Mouse (Mus musculus) bone marrow, adult 2 months (tissue): ENCODE measurements around the gene Glis3.

ENCODE experiments used
- CTCF ChIP-seq: fragments of 200-500 bp; IDR thresholded peaks from 2 replicates; pipeline ENCODE4 v1.5.1; 2011; ENCODE audit warnings: low read length, control low read depth; ENCODE audit not compliant: control insufficient read depth, insufficient read depth
- POLR2A ChIP-seq: fragments of 200-500 bp; IDR thresholded peaks from 2 replicates; pipeline ENCODE4 v1.6.1; 2011; ENCODE audit warnings: low read depth, mild to moderate bottlenecking, control low read depth, low read length, borderline replicate concordance; ENCODE audit not compliant: control insufficient read depth

DNA sequence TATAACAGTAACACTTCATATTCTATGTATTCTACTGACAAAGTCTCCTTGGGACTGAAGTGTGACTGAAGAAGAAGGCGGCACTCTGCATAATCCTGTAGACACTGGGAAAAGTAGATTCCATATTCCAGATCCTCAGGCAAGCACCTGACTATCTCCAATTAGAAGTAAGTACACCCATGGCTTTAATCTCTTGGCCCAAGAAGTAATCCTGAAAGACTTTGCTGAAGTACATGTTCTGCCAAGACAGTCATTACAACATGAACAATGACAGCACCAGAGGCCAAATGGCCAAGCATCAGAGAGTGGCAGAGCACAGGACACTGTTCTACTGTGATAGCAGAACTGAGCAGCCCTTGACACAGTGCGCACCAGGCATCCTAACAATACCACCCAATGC is 414.1 kb downstream of the Glis3 start:
- TF ChIP-seq CTCF: no peak
- no peak for TF ChIP-seq POLR2A
